20 mouse cellular contexts compared by ENCODE assay signal in genomic region chr3:100530919-100531318, GRCm38 (mm10).
"Had no signal": no experiment of that assay in that cellular context is flagged by ENCODE, and none has a peak within 500 bp of the region (broad histone marks: within the 10 kb centered on the region; RNA-seq: fewer than 3 reads in every experiment).

No protein-coding gene starts in this region.

- H3K9me3 ChIP-seq: liver, embryonic 15.5 days; megakaryocyte, embryonic 14.5 days; midbrain, embryonic 13.5 days; midbrain, embryonic 15.5 days; neural tube, embryonic 13.5 days; neural tube, embryonic 15.5 days had no signal

- DNase-seq: lung, adult 18-20 months; lung, embryonic 14.5 days; lung, postnatal 10 days; lung, postnatal 4 days; retina, postnatal 1 day; right cerebral cortex, adult 18-20 months; right cerebral cortex, postnatal 25 days; right cerebral cortex, postnatal 4 days; spleen, adult 18-20 months; thymus, adult 18-20 months; thymus, postnatal 14 days; thymus, postnatal 36 days had no signal

- H3K27me3 ChIP-seq: midbrain, embryonic 13.5 days; midbrain, embryonic 15.5 days; neural tube, embryonic 13.5 days; neural tube, embryonic 15.5 days had no signal

- H3K27ac ChIP-seq: liver, embryonic 15.5 days; midbrain, embryonic 13.5 days; midbrain, embryonic 15.5 days; neural tube, embryonic 13.5 days; neural tube, embryonic 15.5 days had no signal

- H3K4me1 ChIP-seq: midbrain, embryonic 13.5 days; midbrain, embryonic 15.5 days; neural tube, embryonic 13.5 days; neural tube, embryonic 15.5 days had no signal

- ATAC-seq: midbrain, embryonic 13.5 days; midbrain, embryonic 15.5 days had no signal

- H3K36me3 ChIP-seq: liver, embryonic 15.5 days; midbrain, embryonic 13.5 days; midbrain, embryonic 15.5 days; neural tube, embryonic 13.5 days; neural tube, embryonic 15.5 days had no signal

- H3K9ac ChIP-seq: liver, embryonic 15.5 days; lung, embryonic 14.5 days; midbrain, embryonic 13.5 days; midbrain, embryonic 15.5 days; neural tube, embryonic 13.5 days; neural tube, embryonic 15.5 days had no signal

- H3K4me3 ChIP-seq: liver, embryonic 15.5 days; midbrain, embryonic 13.5 days; midbrain, embryonic 15.5 days; myocyte; neural tube, embryonic 13.5 days; neural tube, embryonic 15.5 days had no signal

- H3K4me2 ChIP-seq: liver, embryonic 15.5 days; lung, embryonic 14.5 days; midbrain, embryonic 11.5 days; midbrain, embryonic 13.5 days; midbrain, embryonic 15.5 days; neural tube, embryonic 13.5 days; neural tube, embryonic 15.5 days had no signal
